Mouse (Mus musculus) midbrain, embryonic 15.5 days (tissue): ENCODE results near the gene Rhox2a. TPM values are rescaled to one million over a fixed set of nuclear protein-coding genes. Genes with fewer than 3 reads are reported as not detected.
"Not testable (repeated sequence)": the region's sequence is repeated elsewhere in the genome, so short reads cannot be mapped to it uniquely, and the experiment has no call there.

Experiments
- ATAC-seq: fragments of 200-750 bp; cut with Nextera tagmentation; replicated peaks from 2 replicates; pipeline ENCODE4 v1.8.0; 2017; ENCODE audit warnings: moderate TSS enrichment
- H3K27ac ChIP-seq: fragments of 300-500 bp; sonication (generic); 2 replicates; pipeline ENCODE4 v1.5.1; 2015; ENCODE audit warnings: mild to moderate bottlenecking, inconsistent platforms
- H3K27me3 ChIP-seq: fragments of 300-500 bp; sonication (generic); replicated peaks from 2 replicates; pipeline ENCODE4 v1.6.1; 2015; ENCODE audit warnings: inconsistent platforms
- H3K36me3 ChIP-seq: fragments of 300-500 bp; sonication (generic); replicated peaks from 2 replicates; pipeline ENCODE4 v1.6.1; 2015; ENCODE audit warnings: inconsistent platforms
- H3K4me1 ChIP-seq: fragments of 300-500 bp; sonication (generic); 2 replicates; pipeline ENCODE4 v1.6.1; 2015; ENCODE audit warnings: inconsistent platforms
- H3K4me2 ChIP-seq: fragments of 300-500 bp; sonication (generic); 2 replicates; pipeline ENCODE4 v1.6.1; 2015; ENCODE audit warnings: inconsistent platforms, mild to moderate bottlenecking, moderate library complexity
- H3K4me3 ChIP-seq: fragments of 300-500 bp; sonication (generic); 2 replicates; pipeline ENCODE4 v1.5.1; 2015; ENCODE audit warnings: mild to moderate bottlenecking, inconsistent platforms
- H3K9ac ChIP-seq: fragments of 300-500 bp; sonication (generic); 2 replicates; pipeline ENCODE4 v1.6.1; 2015; ENCODE audit warnings: mild to moderate bottlenecking, inconsistent platforms
- H3K9me3 ChIP-seq: fragments of 300-500 bp; sonication (generic); 2 replicates; pipeline ENCODE4 v1.6.1; 2016; ENCODE audit warnings: inconsistent platforms
- WGBS: fragments of 180-500 bp; shearing (Covaris S2); methylation state at CpG from one replicate; pipeline ENCODE4 v1.1.7; 2015; ENCODE audit warnings: mixed read lengths; 5-methylcytosine and 5-hydroxymethylcytosine counted together
- polyA plus RNA-seq: library from polyadenylated mRNA; unstranded; fragments of >200 nt; fragmentation: Nextera tagmentation; extraction: Ambion mirVana; gene quantifications from 2 replicates; pipeline ENCODE4 v1.2.1, GENCODE M21; 2015

The Rhox2a gene
- polyA plus RNA-seq = not detected in 2 replicates

DNA sequence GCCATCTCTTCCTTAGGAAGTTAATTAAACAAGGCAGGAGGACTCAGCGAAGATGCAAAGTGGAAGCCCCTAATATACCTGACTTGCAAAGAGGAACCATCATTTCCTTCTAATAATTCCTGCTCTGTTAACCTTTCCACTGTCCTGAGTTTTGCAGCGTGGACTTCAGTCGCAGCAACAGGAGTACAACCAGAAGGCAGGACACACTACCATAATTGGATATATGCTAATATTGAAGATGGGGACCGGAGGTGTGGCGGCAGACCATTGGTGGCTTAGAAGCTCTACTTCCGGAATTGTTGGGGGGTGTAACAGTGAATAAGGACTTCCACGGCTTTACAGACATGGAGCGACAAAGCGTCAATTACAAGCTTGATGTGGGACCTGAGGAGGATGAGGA, at the start of gene Rhox2a:
TSS of gene Rhox2a (plus strand) at position 301 of the 400 bp plus-strand sequence.
- not testable (repeated sequence) for H3K27ac ChIP-seq, H3K9ac ChIP-seq, H3K4me1 ChIP-seq, H3K9me3 ChIP-seq, H3K4me2 ChIP-seq, H3K36me3 ChIP-seq, ATAC-seq, H3K27me3 ChIP-seq, H3K4me3 ChIP-seq
- WGBS = no CpG with 5 or more reads among the region's 9 CpGs

DNA sequence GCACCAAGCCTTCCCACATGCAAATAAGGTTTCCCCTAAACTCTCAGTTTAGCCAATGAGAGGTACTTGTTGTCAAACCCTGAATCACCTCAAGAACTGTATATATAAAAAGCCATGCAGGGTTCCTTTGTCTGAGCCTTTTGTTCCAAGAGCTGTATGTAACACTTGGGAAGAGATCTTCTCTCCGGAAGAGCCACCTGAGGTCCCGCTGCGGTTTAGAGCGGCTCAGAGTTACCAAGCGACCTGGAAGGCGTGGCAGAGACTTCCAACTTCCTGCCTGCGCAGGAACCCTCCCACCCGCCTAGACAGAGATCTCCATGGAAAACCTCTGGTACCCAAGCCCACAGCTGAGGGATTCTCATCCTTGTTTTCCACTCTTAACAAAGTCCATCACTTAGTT, 46.1 kb upstream of the Rhox2a start:
- Histone ChIP-seq H3K4me2 (no peak overlapping the region), H3K9me3 (no peaks in the 10 kb centered on the region), H3K27ac (no peak overlapping the region), H3K27me3 (no peaks in the 10 kb centered on the region), H3K36me3 (no peaks in the 10 kb centered on the region), H3K4me3 (no peak overlapping the region), H3K9ac (no peak overlapping the region), H3K4me1 (no peaks in the 10 kb centered on the region)
- no peak for ATAC-seq
- WGBS = 62% methylated on average over 8 of the region's 8 CpGs

DNA sequence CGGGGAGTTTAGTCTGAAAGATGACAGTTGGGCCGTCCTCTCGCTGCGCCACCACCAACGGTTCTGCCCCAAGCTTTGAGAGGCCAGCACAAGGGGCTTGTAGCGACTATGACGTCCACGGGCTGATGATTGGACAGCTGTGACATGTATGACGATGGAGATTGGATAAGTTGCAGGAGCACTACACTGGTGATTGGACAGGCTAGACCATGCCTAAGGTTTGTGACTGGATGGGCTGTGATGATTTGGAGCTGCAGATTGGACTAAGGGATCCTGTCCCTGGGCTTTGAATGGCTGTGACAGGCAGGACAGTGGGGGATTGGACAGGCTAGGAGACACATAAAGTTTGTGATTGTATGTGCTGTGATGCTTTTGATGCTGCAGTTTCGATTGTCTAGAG, 33.8 kb upstream of the Rhox2a start, which contains the start of gene Gm9:
TSS of gene Gm9 (minus strand) at position 101 of the 400 bp plus-strand sequence.
- Histone ChIP-seq H3K27ac (no peak within 1 kb of the TSS), H3K36me3 (no peaks in the 10 kb centered on the region), H3K4me1 (no peaks in the 10 kb centered on the region), H3K9me3 (no peaks in the 10 kb centered on the region), H3K4me3 (no peak within 1 kb of the TSS), H3K4me2 (no peak within 1 kb of the TSS), H3K9ac (no peak within 1 kb of the TSS), H3K27me3 (no peaks in the 10 kb centered on the region)
- ATAC-seq = no peak
- 86% methylated on average over 10 of the region's 10 CpGs for WGBS

DNA sequence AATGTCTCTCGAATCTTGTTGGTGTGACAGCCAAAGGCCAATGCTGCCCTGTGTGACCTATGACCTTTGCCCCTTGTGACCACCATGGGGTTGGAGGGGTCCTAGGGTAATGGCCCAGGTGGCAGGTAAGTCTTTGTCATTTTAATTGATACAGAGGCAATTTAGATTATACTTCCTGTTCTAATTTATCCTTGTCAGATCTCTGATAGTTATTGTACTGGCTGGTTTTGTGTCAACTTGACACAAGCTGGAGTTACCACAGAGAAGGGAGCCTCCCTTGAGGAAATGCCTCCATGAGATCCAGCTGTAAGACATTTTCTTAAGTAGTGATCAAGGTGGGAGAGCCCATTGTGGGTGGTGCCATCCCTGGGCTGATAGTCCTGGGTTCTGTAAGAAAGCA, 22.6 kb upstream of the Rhox2a start, which contains the start of gene Rhox1:
TSS of gene Rhox1 (minus strand) at position 101 of the 400 bp plus-strand sequence.
- not testable (repeated sequence) for H3K4me2 ChIP-seq, H3K4me3 ChIP-seq, H3K9ac ChIP-seq, H3K27me3 ChIP-seq, H3K9me3 ChIP-seq, ATAC-seq, H3K36me3 ChIP-seq, H3K4me1 ChIP-seq, H3K27ac ChIP-seq
- 64% methylated on average over 1 of the region's 1 CpGs for WGBS

DNA sequence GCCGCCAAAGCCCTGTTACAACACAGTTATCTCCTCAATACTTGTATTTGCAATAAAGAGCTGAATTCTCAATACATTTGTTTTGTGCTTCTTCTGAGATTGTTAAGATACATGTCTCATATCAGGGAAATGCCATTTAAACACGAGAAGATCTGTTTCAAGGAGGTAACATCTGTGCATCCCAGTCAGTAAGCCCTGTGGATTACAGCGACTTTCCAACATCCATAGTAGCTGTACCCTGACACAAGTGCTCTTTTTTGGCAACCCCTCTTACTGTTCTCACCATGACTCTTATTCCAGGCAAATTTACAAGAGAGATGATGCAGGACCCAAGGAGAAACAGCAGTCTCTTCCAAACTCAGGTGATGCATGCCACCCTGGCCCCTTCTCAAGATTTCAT, 4.8 kb downstream of the Rhox2a start, which contains the start of gene Rhox3a:
TSS of gene Rhox3a (plus strand) at position 301 of the 400 bp plus-strand sequence.
- not testable (repeated sequence) for ATAC-seq, H3K36me3 ChIP-seq, H3K9ac ChIP-seq, H3K27ac ChIP-seq, H3K9me3 ChIP-seq, H3K27me3 ChIP-seq, H3K4me1 ChIP-seq, H3K4me3 ChIP-seq, H3K4me2 ChIP-seq
- WGBS = 78% methylated on average over 1 of the region's 3 CpGs

DNA sequence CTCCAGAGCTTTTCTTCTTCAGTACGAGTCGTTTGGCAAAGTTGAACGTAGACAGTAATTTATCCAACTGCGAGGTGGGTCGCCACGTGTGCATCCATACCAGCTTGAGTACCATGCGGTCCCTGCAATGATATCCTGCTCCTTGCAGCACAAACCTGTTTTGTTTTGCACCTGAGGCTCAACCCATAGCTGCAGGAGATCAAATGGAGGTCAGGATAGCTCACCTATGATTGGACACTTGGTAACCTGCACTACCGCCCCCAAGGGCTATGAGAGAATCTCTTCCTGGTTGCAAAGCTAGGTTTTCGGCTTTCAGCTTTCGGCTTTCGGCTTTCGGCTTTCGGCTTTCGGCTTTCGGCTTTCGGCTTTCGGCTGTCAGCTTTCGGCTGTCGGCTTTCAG, 20.3 kb downstream of the Rhox2a start, which contains the start of gene Rhox4a:
TSS of gene Rhox4a (plus strand) at position 301 of the 400 bp plus-strand sequence.
- H3K4me1 ChIP-seq, H3K4me2 ChIP-seq, H3K36me3 ChIP-seq, H3K9ac ChIP-seq, H3K27me3 ChIP-seq, ATAC-seq, H3K4me3 ChIP-seq, H3K27ac ChIP-seq, H3K9me3 ChIP-seq: not testable (repeated sequence)
- 97% methylated on average over 11 of the region's 19 CpGs for WGBS

Other genes starting within 250 kb of the Rhox2a start
- gene Sowahd, start 196.1 kb upstream of the Rhox2a start, polyA plus RNA-seq = not detected in 2 replicates
- 228 and 240 TPM in 2 replicates for gene Rpl39, start 159.6 kb upstream of the Rhox2a start, polyA plus RNA-seq
- 33.0 and 36.2 TPM in 2 replicates for gene Upf3b, start 134.7 kb upstream of the Rhox2a start, polyA plus RNA-seq
- 25.4 and 26.3 TPM in 2 replicates for gene Nkap, start 118.2 kb upstream of the Rhox2a start, polyA plus RNA-seq
- gene Akap14, start 76.1 kb upstream of the Rhox2a start, polyA plus RNA-seq = 0.09 and 0.28 TPM in 2 replicates
- 638 and 672 TPM in 2 replicates for gene Ndufa1, start 53.8 kb upstream of the Rhox2a start, polyA plus RNA-seq
- 18.1 and 19.8 TPM in 2 replicates for gene Rnf113a1, start 53.7 kb upstream of the Rhox2a start, polyA plus RNA-seq
- gene Gm9, start 33.9 kb upstream of the Rhox2a start, polyA plus RNA-seq = not detected in 2 replicates
- not detected in 2 replicates for gene Rhox1, start 22.7 kb upstream of the Rhox2a start, polyA plus RNA-seq
- gene Rhox3a, start 4.9 kb downstream of the Rhox2a start, polyA plus RNA-seq = not detected in 2 replicates
- gene Rhox4a, start 20.4 kb downstream of the Rhox2a start, polyA plus RNA-seq = not detected in 2 replicates
- not detected in 2 replicates for gene Rhox3a2, start 135.1 kb downstream of the Rhox2a start, polyA plus RNA-seq
- gene Rhox4a2, start 145.9 kb downstream of the Rhox2a start, polyA plus RNA-seq = not detected in 2 replicates
- not detected in 2 replicates for gene Rhox2b, start 167.1 kb downstream of the Rhox2a start, polyA plus RNA-seq
- not detected in 2 replicates for gene Rhox4b, start 187.5 kb downstream of the Rhox2a start, polyA plus RNA-seq
- not detected in 2 replicates for gene Rhox2c, start 208.7 kb downstream of the Rhox2a start, polyA plus RNA-seq
- not detected in 2 replicates for gene Rhox3c, start 213.6 kb downstream of the Rhox2a start, polyA plus RNA-seq
- not detected in 2 replicates for gene Rhox4c, start 235.4 kb downstream of the Rhox2a start, polyA plus RNA-seq
- not detected in 2 replicates for gene Rhox2d, start 248.5 kb downstream of the Rhox2a start, polyA plus RNA-seq